In genomic region chr7:98388881-98389501, GRCm38 (mm10) we compare ENCODE assay signal across 11 mouse cellular contexts. TPM values are rescaled to one million over a fixed set of nuclear protein-coding genes. Genes with fewer than 3 reads are reported as not detected.
A peak's percentile ranks its signal among the peaks of the same experiment; 100 is the strongest.
DNase-seq lines count a peak whose midpoint lies in the region; ATAC-seq lines count a peak whose summit lies in the region.
"Had no signal": no experiment of that assay in that cellular context is flagged by ENCODE, and none has a peak within 500 bp of the region (broad histone marks: within the 10 kb centered on the region; RNA-seq: fewer than 3 reads in every experiment).

No protein-coding gene starts in this region.

- no peaks in the 10 kb centered on the region for H3K36me3 ChIP-seq in heart, embryonic 11.5 days (ENCODE audit: control insufficient read depth, insufficient read depth, low read length)
- H3K36me3 ChIP-seq: heart, embryonic 15.5 days; liver, embryonic 15.5 days had no signal

- intact Hi-C loops in heart, postnatal 36 days (cut with DNase I): no loop called here

- no peaks in the 10 kb centered on the region; the same call in 1 of the 2 replicates for H3K27me3 ChIP-seq in heart, embryonic 11.5 days (ENCODE audit: control insufficient read depth, insufficient read depth, low read length)
- H3K27me3 ChIP-seq: heart, embryonic 15.5 days; liver, embryonic 15.5 days had no signal

- H3K4me3 ChIP-seq in heart, embryonic 11.5 days (ENCODE audit: low read depth, low read length): no peak overlapping the region
- H3K4me3 ChIP-seq: heart, embryonic 15.5 days; liver, embryonic 15.5 days had no signal

- H3K27ac ChIP-seq in heart, embryonic 11.5 days (ENCODE audit: low read depth, low read length): no peak overlapping the region
- H3K27ac ChIP-seq: heart, embryonic 15.5 days; liver, embryonic 15.5 days had no signal

- peak; percentile 57 for DNase-seq in heart, adult 18-20 months
- peak; percentile 31 for DNase-seq in urinary bladder, postnatal 14 days (ENCODE audit: low spot score)
- no peak for DNase-seq in urinary bladder, postnatal 10 days (ENCODE audit: low spot score)
- peak; percentile 37 to 60 for DNase-seq in heart, postnatal 36 days
- peak; percentile 68 for DNase-seq in skeletal muscle tissue, adult 2 months (ENCODE audit: low read depth, low spot score)
- no peak for DNase-seq in spleen, adult 18-20 months
- no peak for DNase-seq in spleen, postnatal 14 days (ENCODE audit: low spot score in 2 of 2)

- no peaks in the 10 kb centered on the region; the same call in 1 of the 2 replicates for H3K9me3 ChIP-seq in heart, embryonic 11.5 days (replicated peaks; ENCODE audit: control insufficient read depth, low read length)
- H3K9me3 ChIP-seq: heart, embryonic 15.5 days; liver, embryonic 15.5 days had no signal

- no peak overlapping the region for H3K9ac ChIP-seq in heart, embryonic 11.5 days (ENCODE audit: low read depth, low read length)
- H3K9ac ChIP-seq: heart, embryonic 15.5 days; liver, embryonic 15.5 days had no signal

- no peak for ATAC-seq in heart, embryonic 11.5 days (replicated peaks; ENCODE audit: insufficient number of reproducible peaks, low FRiP score, low TSS enrichment)

- peaks cover under 1% of the 10 kb centered on the region for H3K4me1 ChIP-seq in heart, embryonic 11.5 days (ENCODE audit: control insufficient read depth, insufficient read depth, low read length)

- no peak overlapping the region for H3K4me2 ChIP-seq in heart, embryonic 11.5 days
- H3K4me2 ChIP-seq: heart, embryonic 15.5 days; liver, embryonic 15.5 days had no signal

- 73% methylated on average over 12 of the region's 12 CpGs for WGBS in heart, embryonic 11.5 days (ENCODE audit: insufficient replicate concordance)

RNA-seq across cellular contexts. Expression of gene Tsku, which starts 27.9 kb away (rescaled TPM):
- total RNA-seq in heart, adult 18-20 months (2021): 1 to 10 TPM; 2.3 TPM
- 6.4 and 6.8 TPM in 2 replicates for polyA plus RNA-seq in heart, embryonic 11.5 days (2014; fragmentation: Nextera tagmentation; extraction: Ambion mirVana)
- total RNA-seq in heart, postnatal 36 days (2021): 1 to 10 TPM; 2.8 to 3.2 TPM

RNA-seq across cellular contexts. Expression of gene Gucy2d, which starts 51.2 kb away (rescaled TPM):
- under 1 TPM in 1 of 2 experiments, not detected in 1; 0.07 TPM for total RNA-seq in heart, adult 18-20 months (2021)
- polyA plus RNA-seq in heart, embryonic 11.5 days (2014; fragmentation: Nextera tagmentation; extraction: Ambion mirVana): 0.10 TPM in 1 of 2 replicates, not detected in the other
- under 1 TPM in 1 of 2 experiments, not detected in 1; 0.25 TPM for total RNA-seq in heart, postnatal 36 days (2021)
- polyA plus RNA-seq: embryonic facial prominence, embryonic 11.5 days; heart, embryonic 15.5 days; liver, embryonic 15.5 days had no signal

Comparison
In these comparisons a context has a peak if more than half of its experiments do, and no peak if none do; other contexts are left out.
1. DNase-seq: peak in heart, adult 18-20 months (2 of 2), urinary bladder, postnatal 14 days (single experiment), heart, postnatal 36 days (2 of 2) and skeletal muscle tissue, adult 2 months (single experiment); none in urinary bladder, postnatal 10 days (single experiment), spleen, adult 18-20 months (0 of 2) and spleen, postnatal 14 days (0 of 2).